Mouse (Mus musculus): ENCODE results near the gene Gm21149. TPM values are rescaled to one million over a fixed set of nuclear protein-coding genes. Genes with fewer than 3 reads are reported as not detected.
"Not testable (repeated sequence)": the region's sequence is repeated elsewhere in the genome, so short reads cannot be mapped to it uniquely, and the experiment has no call there.

Gm21149 gene
- not detected for total RNA-seq (2021)

DNA sequence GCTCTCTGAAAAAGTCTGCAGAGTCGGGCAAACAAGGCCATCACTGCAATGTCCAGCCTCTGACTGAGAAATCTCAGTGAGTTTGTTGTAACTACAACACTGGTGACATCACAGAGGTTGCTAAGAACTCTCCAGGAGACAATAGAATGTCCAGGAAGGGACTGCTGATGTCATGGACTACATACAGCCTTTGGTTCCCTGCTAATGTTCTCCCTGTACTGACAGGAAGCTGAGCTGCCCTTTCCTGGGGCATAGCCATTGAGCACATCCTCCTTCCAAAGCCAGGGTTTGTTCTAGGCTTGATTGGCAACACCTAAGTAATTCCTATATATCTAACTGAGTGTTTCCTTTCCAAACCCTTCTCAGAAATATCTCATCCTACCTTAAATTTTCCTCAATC is at the start of gene Gm21149:
Gm21149 (minus strand) TSS at position 101 of the 400 bp plus-strand sequence.
- intact Hi-C loops (cut with DNase I) = not testable (repeated sequence)

DNA sequence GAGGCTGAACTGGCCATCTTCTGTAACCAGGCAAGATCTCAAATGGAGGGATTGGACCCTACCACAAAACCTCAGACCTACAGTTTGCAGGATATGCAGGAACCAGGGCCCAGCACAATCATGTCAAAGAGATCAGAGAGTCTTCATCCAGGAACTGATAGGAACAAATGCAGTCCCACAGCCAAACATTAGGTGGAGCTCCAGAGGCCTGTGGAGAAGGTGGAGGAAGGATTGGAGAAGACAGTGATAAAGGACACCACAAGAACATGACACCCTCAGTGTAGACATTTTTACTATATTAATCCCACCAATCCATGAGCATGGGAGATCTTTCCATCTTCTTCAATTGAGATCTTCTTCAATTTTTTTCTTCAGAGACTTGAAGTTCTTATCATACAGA is 46.1 kb upstream of the Gm21149 start:
- intact Hi-C loops (cut with DNase I); DNase-seq (ENCODE audit: low spot score in 2 of 2): not testable (repeated sequence)

More for the DNA sequence above, at the start of gene Gm21149:
- DNase-seq (ENCODE audit: low spot score in 2 of 2) = not testable (repeated sequence)

- DNase-seq (ENCODE audit: low spot score in 2 of 2); intact Hi-C loops (cut with DNase I): not testable (repeated sequence)
Measured at GRCm38 (mm10) chr5:15522028-15522427, 45.7 kb upstream of the Gm21149 start.

GRCm38 (mm10) chr5:15520418-15520817 is 44.1 kb upstream of the Gm21149 start:
- intact Hi-C loops (cut with DNase I); DNase-seq (ENCODE audit: low spot score in 2 of 2): not testable (repeated sequence)

DNA sequence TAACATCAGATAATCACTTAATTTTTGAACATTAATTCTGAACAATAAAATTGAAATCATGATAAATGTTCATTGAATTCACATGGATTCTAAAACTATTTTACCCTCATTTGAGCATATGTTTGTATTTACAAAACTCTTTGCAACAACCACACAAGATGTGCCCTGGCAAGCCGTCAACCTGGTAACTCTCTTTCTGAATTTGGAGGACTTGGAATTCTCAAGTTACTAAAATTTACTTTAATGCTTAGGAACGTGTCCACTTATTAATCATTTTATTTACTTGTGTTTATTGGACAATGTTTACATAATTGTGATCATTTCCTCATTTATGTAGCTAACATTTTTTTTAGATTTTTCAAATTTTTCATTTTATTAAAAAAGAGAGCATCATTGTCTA is 40.8 kb upstream of the Gm21149 start:
- DNase-seq (ENCODE audit: low spot score in 2 of 2); intact Hi-C loops (cut with DNase I): not testable (repeated sequence)

GRCm38 (mm10) chr5:15512236-15512635 is 35.9 kb upstream of the Gm21149 start:
- intact Hi-C loops (cut with DNase I); DNase-seq (ENCODE audit: low spot score in 2 of 2): not testable (repeated sequence)

- DNase-seq (ENCODE audit: low spot score in 2 of 2); intact Hi-C loops (cut with DNase I): not testable (repeated sequence)
Measured at GRCm38 (mm10) chr5:15509911-15510310, 33.6 kb upstream of the Gm21149 start.

DNA sequence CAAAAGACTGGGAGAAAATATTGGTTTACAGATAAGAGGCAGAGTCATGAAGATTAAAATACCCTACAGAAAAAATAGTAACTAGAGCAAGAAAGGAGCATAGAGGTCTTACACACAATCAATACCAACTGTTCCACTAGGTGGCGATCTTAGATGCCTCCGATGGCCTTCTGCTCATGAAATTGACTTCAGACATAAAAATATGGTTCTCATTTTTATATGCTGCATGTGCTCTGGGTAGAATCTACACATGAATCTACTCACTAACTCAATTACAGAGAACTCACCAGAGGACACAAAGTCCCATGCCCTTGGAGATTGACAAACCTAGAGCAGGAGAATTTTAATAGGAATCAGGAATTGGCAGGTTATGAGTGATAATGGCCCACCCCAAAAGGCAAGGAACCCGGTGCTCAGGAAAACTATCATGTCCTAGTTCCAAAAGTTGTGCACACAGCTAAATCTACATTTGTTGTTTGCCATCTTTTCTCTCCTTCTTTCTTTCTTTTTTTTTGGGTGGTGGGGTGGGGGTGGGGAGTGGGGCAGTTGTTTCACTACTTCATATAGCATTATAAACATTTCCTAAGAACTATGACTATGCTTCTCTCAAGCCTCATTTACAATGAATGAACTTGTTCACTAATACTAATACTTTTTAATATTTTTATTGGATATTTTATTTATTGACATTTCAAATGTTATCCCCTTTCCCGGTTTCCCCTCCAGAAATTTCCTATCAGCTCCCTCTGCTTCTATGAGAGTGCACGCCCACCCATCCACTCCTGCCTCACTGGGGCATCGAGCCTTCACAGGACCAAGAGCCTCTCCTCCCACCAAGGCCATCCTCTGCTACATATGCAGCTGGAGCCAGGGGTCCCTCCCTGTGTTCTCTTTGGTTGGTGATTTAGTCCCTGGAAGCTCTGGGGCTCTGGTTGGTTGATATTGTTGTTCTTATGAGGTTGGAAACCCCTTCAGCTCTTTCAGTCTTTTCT is 32.4 kb upstream of the Gm21149 start:
- DNase-seq (ENCODE audit: low spot score in 2 of 2); intact Hi-C loops (cut with DNase I): not testable (repeated sequence)

- DNase-seq (ENCODE audit: low spot score in 2 of 2); intact Hi-C loops (cut with DNase I): not testable (repeated sequence)
Measured at GRCm38 (mm10) chr5:15507757-15508459, 31.6 kb upstream of the Gm21149 start.

DNA sequence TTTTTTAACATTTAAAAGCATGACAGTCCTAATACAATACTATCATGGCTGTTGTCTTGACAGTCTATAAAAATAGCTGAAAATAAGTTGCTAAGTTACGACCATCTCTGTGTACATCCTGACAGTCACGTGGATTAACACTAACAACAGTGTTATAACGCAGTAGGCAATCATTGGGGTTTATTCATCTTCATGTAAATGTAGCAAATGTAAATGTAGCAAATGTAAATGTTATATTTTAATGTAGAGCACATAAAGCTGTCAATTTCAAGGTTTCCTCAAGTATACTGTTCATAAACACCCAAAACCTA is 30.9 kb upstream of the Gm21149 start:
- DNase-seq (ENCODE audit: low spot score in 2 of 2) = no peak
- intact Hi-C loops (cut with DNase I) = no loop called here

GRCm38 (mm10) chr5:15506575-15507308 is 30.4 kb upstream of the Gm21149 start:
- DNase-seq (ENCODE audit: low spot score in 2 of 2) = no peak
- intact Hi-C loops (cut with DNase I) = no loop called here

DNA sequence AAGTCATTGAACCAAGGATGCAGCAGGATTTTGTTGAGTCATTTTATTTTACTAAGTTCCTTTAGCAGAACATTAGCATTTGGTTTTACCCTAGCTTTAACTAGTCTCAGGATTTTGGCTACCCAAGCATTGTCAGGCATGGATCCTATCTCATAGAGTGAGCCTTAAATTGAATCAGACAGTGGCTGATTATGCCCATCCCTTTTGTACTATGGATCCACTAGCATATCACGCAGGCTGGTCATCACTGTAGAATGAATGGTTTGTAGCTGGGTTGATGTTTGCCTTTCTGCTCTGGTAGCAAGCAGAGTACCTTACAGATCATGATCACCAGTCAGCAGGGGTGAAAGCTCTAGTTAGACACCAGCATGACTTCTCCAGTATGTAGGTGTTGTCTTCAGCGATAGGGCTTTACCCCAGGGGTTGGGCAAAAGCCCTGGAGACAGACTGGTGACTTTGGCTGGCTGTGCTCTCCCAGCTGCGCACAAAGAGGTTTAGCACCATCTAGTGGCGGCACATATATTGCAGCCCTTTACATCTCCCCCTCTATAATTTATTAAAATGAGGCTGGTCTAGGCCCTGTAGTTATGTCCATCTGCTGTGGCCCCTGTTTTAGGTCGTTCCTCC is 22.6 kb upstream of the Gm21149 start:
- intact Hi-C loops (cut with DNase I) = not testable (repeated sequence)
- DNase-seq (ENCODE audit: low spot score in 2 of 2) = peak in 1 of 2 experiments; percentile 28

DNA sequence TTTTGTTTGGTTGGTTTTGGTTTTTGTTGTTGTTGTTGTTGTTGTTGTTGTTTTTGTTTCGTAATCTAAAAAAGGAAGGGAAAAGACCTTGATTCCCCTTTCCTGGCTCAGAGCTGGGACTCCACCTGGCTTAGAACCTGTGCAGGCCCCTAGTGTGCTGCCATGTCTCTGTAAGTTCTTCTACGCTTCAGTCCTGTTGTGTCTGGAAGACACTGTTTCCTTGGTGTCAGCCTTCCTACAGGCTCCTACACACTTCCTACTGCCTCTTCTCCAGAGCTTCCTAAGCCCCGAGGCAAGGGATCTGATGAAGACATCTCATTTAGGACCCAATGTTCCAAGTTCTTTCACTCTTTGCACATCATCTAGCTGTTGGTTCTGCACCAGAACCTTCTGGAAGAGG is 22.0 kb upstream of the Gm21149 start:
- intact Hi-C loops (cut with DNase I); DNase-seq (ENCODE audit: low spot score in 2 of 2): not testable (repeated sequence)

DNA sequence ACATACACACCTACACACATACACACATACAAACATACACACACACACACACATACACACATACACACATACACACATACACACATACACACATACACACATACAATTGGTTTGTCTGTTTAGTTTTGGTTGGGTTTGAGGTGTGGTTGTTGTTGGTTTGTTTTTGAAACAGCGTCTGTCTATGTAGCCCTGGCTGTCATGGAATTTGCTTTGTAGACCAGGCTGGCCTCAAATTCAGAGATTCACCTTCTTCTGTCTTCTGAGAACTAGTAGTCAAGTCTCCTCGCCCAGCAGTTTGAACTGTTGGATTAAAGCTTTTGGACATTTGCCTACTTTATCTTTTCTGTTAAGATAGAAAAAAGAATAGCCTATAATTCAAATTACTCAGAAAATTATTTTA is 14.6 kb upstream of the Gm21149 start:
- intact Hi-C loops (cut with DNase I); DNase-seq (ENCODE audit: low spot score in 2 of 2): not testable (repeated sequence)

GRCm38 (mm10) chr5:15488743-15489142 is 12.4 kb upstream of the Gm21149 start:
- intact Hi-C loops (cut with DNase I) = no loop called here
- DNase-seq (ENCODE audit: low spot score in 2 of 2) = no peak

GRCm38 (mm10) chr5:15484616-15485015 is 8.3 kb upstream of the Gm21149 start:
- intact Hi-C loops (cut with DNase I) = not testable (repeated sequence)

DNA sequence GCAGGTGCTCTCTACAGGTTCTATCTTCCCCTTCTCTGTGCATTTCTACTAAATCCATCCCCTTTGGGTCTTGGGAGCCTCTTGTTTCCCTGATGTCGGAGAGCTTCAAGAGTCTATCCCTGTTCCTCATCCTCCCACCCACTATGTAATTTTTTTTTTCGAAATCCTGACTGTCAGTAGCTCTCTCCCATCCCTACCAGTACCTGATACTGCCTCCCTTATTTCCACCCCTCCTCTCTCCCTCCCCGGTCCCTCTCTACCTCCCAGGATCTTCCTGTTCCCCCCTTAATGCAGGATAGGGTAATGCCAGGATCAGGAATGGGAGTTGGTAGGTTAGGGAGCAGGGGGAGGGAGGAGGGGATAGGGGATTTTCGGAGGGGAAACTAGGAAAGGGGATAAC is 7.3 kb upstream of the Gm21149 start:
- intact Hi-C loops (cut with DNase I); DNase-seq (ENCODE audit: low spot score in 2 of 2): not testable (repeated sequence)

More at GRCm38 (mm10) chr5:15484616-15485015, 8.3 kb upstream of the Gm21149 start:
- DNase-seq (ENCODE audit: low spot score in 2 of 2) = not testable (repeated sequence)

DNA sequence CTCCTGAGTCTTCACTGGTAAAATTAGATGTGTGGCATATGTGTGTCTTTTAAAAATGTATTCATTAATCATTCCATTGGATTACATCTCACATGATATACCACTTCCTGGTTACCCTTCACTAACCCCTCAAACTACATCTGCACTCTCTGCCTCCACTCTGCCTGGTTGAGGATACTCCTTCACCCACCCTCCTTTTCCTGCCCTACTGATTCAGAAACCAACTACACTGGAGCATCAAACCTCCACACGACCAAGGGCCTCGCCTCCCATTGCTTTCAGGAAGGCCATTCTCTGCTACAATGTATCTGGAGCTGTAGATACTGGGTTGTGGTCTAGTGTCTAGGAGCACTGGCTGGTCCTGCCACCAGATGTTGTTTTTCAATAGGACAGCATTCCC is 6.5 kb upstream of the Gm21149 start:
- DNase-seq (ENCODE audit: low spot score in 2 of 2); intact Hi-C loops (cut with DNase I): not testable (repeated sequence)

GRCm38 (mm10) chr5:15470141-15470540 is 6.2 kb downstream of the Gm21149 start:
- DNase-seq (ENCODE audit: low spot score in 2 of 2); intact Hi-C loops (cut with DNase I): not testable (repeated sequence)

All from left cerebral cortex, postnatal 36 days (tissue).